Mouse (Mus musculus): ENCODE data around the gene Zfp799.

DNA sequence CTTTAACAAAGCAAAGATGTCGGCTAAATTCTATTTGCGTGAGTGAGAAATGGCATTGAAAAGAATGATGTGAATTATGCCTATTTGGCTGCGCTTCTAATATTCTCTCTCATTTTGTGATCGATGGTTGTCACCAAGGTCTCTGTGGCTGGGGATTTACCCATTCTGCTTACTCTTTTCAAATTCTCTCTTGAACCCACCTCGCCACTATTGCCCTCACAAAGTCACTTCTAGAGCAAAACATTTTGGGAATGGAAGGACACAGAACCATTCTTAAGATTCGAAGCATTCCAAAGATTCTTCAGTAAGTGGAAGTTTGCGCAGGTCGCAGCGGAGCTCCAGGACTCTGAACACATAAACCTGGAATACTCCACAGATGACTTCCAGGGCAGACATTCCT lies 41.5 kb downstream of the Zfp799 start:
- TF ChIP-seq CTCF (IDR thresholded peaks at IDR 0.05; ENCODE audit: control insufficient read depth, insufficient read depth, low read length) (no peak), POLR2A (IDR thresholded peaks at IDR 0.05; ENCODE audit: borderline replicate concordance, control insufficient read depth, low read depth, low read length) (no peak)
